Comparison of ENCODE assay signal across 8 mouse cellular contexts in genomic region chr1:172501371-172502144, GRCm38 (mm10). TPM values are rescaled to one million over a fixed set of nuclear protein-coding genes. Genes with fewer than 3 reads are reported as not detected.
DNase-seq lines count a peak whose midpoint lies in the region; ATAC-seq and TF ChIP-seq lines count a peak whose summit lies in the region.

No protein-coding gene starts in this region.

- H3K27me3 ChIP-seq in embryonic facial prominence, embryonic 15.5 days: no peaks in the 10 kb centered on the region
- no peaks in the 10 kb centered on the region for H3K27me3 ChIP-seq in heart, postnatal 0 days (ENCODE audit: control insufficient read depth, insufficient read depth, low read length)

- H3K36me3 ChIP-seq in embryonic facial prominence, embryonic 15.5 days: peaks cover 33% of the 10 kb centered on the region
- H3K36me3 ChIP-seq in heart, postnatal 0 days (replicated peaks; ENCODE audit: control insufficient read depth, insufficient read depth, low read length): peaks cover 20% of the 10 kb centered on the region

- H3K4me1 ChIP-seq in embryonic facial prominence, embryonic 15.5 days: peaks cover 58% of the 10 kb centered on the region
- peaks cover 23% of the 10 kb centered on the region for H3K4me1 ChIP-seq in heart, postnatal 0 days (ENCODE audit: control insufficient read depth, insufficient read depth)

- peak; percentile 39; the same call in 1 of the 2 replicates for ATAC-seq in embryonic facial prominence, embryonic 15.5 days (ENCODE audit: insufficient number of reproducible peaks, low FRiP score, low TSS enrichment, low read depth)
- ATAC-seq in heart, postnatal 0 days (ENCODE audit: insufficient read depth, low read depth): peak; percentile 31
- peak; percentile 45 for ATAC-seq in megakaryocyte, adult 5-6 weeks (ENCODE audit: poor library complexity, severe bottlenecking)

- peak overlapping the region; percentile 68 for H3K4me2 ChIP-seq in embryonic facial prominence, embryonic 15.5 days (replicated peaks)
- H3K4me2 ChIP-seq in heart, postnatal 0 days (ENCODE audit: low read depth, low read length): peak overlapping the region; percentile 63

- H3K9me3 ChIP-seq in embryonic facial prominence, embryonic 15.5 days (replicated peaks): no peaks in the 10 kb centered on the region
- no peaks in the 10 kb centered on the region for H3K9me3 ChIP-seq in heart, postnatal 0 days (replicated peaks; ENCODE audit: control insufficient read depth, low read length)

- WGBS in embryonic facial prominence, embryonic 15.5 days: 25% methylated on average over 13 of the region's 13 CpGs
- 27% methylated on average over 13 of the region's 13 CpGs for WGBS in heart, postnatal 0 days

- peak overlapping the region; percentile 36; the same call in 1 of the 2 replicates for H3K27ac ChIP-seq in layer of hippocampus, adult 2 months
- peak overlapping the region; percentile 86 for H3K27ac ChIP-seq in embryonic facial prominence, embryonic 15.5 days (replicated peaks)
- H3K27ac ChIP-seq in heart, postnatal 0 days (ENCODE audit: low read depth): peak overlapping the region; percentile 92

- H3K9ac ChIP-seq in embryonic facial prominence, embryonic 15.5 days: no peak overlapping the region; the same call in 1 of the 2 replicates
- H3K9ac ChIP-seq in heart, postnatal 0 days (replicated peaks; ENCODE audit: low read depth, low read length): peak overlapping the region; percentile 81

- peak overlapping the region; percentile 56 for H3K4me3 ChIP-seq in layer of hippocampus, adult 2 months
- peak overlapping the region; percentile 57 for H3K4me3 ChIP-seq in embryonic facial prominence, embryonic 15.5 days (replicated peaks)
- H3K4me3 ChIP-seq in heart, postnatal 0 days (ENCODE audit: low read depth, low read length): peak overlapping the region; percentile 65

- TF ChIP-seq EP300 in heart, postnatal 0 days (IDR thresholded peaks at IDR 0.05; ENCODE audit: low read depth): peak; percentile 15; the same call in 1 of the 2 replicates

- no peak for TF ChIP-seq CTCF in layer of hippocampus, adult 2 months (conservative IDR thresholded peaks at IDR 0.05)
- no peak for TF ChIP-seq CTCF in heart, postnatal 0 days (IDR thresholded peaks at IDR 0.05; ENCODE audit: low read depth)

- DNase-seq in layer of hippocampus, adult 2 months (ENCODE audit: low spot score in 2 of 2): peak in 1 of 2 experiments; percentile 39
- DNase-seq in layer of hippocampus, postnatal 25 days (ENCODE audit: extremely low spot score in 1 of 2, low spot score in 1 of 2): no peak
- peak; percentile 71 for DNase-seq in heart, postnatal 0 days (ENCODE audit: low spot score)
- peak; percentile 79 for DNase-seq in kidney, postnatal 14 days
- DNase-seq in spleen, postnatal 36 days (ENCODE audit: low spot score in 2 of 2): peak; percentile 77 to 80
- no peak for DNase-seq in left cerebral cortex, adult 9 months (ENCODE audit: low spot score in 2 of 2)

RNA-seq across cellular contexts. Expression of gene Tagln2, which starts 1.7 kb away (rescaled TPM):
- 10 to 100 TPM in 1 of 2 experiments, 1 to 10 TPM in 1; 7.9 to 13.1 TPM for total RNA-seq in layer of hippocampus, adult 2 months (2021)
- total RNA-seq in layer of hippocampus, postnatal 25 days (2021): 10 to 100 TPM; 10.4 to 12.1 TPM
- polyA plus RNA-seq in embryonic facial prominence, embryonic 15.5 days (2015; fragmentation: Nextera tagmentation; extraction: Ambion mirVana): 260 and 286 TPM in 2 replicates
- total RNA-seq in heart, postnatal 0 days (2014; rRNA removed; ENCODE audit: low replicate concordance): 235 and 276 TPM in 2 replicates
- 203 and 209 TPM in 2 replicates for polyA plus RNA-seq in heart, postnatal 0 days (2015; fragmentation: Nextera tagmentation; extraction: Ambion mirVana)
- total RNA-seq in megakaryocyte, adult 5-6 weeks (2015): 667 and 741 TPM in 2 replicates
- total RNA-seq in megakaryocyte, adult 5-6 weeks (2017): 334 and 340 TPM in 2 replicates

RNA-seq across cellular contexts. Expression of gene Cfap45, which starts 19.0 kb away (rescaled TPM):
- 1 to 10 TPM; 4.2 to 4.8 TPM for total RNA-seq in layer of hippocampus, adult 2 months (2021)
- 1 to 10 TPM; 3.1 to 3.9 TPM for total RNA-seq in layer of hippocampus, postnatal 25 days (2021)
- 12.2 and 18.7 TPM in 2 replicates for polyA plus RNA-seq in embryonic facial prominence, embryonic 15.5 days (2015; fragmentation: Nextera tagmentation; extraction: Ambion mirVana)
- total RNA-seq in heart, postnatal 0 days (2014; rRNA removed; ENCODE audit: low replicate concordance): 3.6 and 6.6 TPM in 2 replicates
- polyA plus RNA-seq in heart, postnatal 0 days (2015; fragmentation: Nextera tagmentation; extraction: Ambion mirVana): 2.3 and 2.6 TPM in 2 replicates
- not detected in 2 replicates for total RNA-seq in megakaryocyte, adult 5-6 weeks (2015)
- 0.11 TPM in 1 of 2 replicates, not detected in the other for total RNA-seq in megakaryocyte, adult 5-6 weeks (2017)

RNA-seq across cellular contexts. Expression of gene Igsf9, which starts 20.0 kb away (rescaled TPM):
- total RNA-seq in layer of hippocampus, adult 2 months (2021): 1 to 10 TPM; 5.7 to 9.2 TPM
- 1 to 10 TPM; 5.6 to 8.2 TPM for total RNA-seq in layer of hippocampus, postnatal 25 days (2021)
- polyA plus RNA-seq in embryonic facial prominence, embryonic 15.5 days (2015; fragmentation: Nextera tagmentation; extraction: Ambion mirVana): 58.4 and 61.0 TPM in 2 replicates
- 3.2 and 15.5 TPM in 2 replicates for total RNA-seq in heart, postnatal 0 days (2014; rRNA removed; ENCODE audit: low replicate concordance)
- 0.75 and 0.78 TPM in 2 replicates for polyA plus RNA-seq in heart, postnatal 0 days (2015; fragmentation: Nextera tagmentation; extraction: Ambion mirVana)
- total RNA-seq in megakaryocyte, adult 5-6 weeks (2015): 0.20 and 1.9 TPM in 2 replicates
- 0.16 TPM in 1 of 2 replicates, not detected in the other for total RNA-seq in megakaryocyte, adult 5-6 weeks (2017)

RNA-seq across cellular contexts. Expression of gene Slamf9, which starts 26.4 kb away (rescaled TPM):
- under 1 TPM in 1 of 2 experiments, not detected in 1; 0.38 TPM for total RNA-seq in layer of hippocampus, adult 2 months (2021)
- total RNA-seq in layer of hippocampus, postnatal 25 days (2021): not detected
- 0.85 and 1.2 TPM in 2 replicates for polyA plus RNA-seq in embryonic facial prominence, embryonic 15.5 days (2015; fragmentation: Nextera tagmentation; extraction: Ambion mirVana)
- 1.9 and 5.8 TPM in 2 replicates for total RNA-seq in heart, postnatal 0 days (2014; rRNA removed; ENCODE audit: low replicate concordance)
- polyA plus RNA-seq in heart, postnatal 0 days (2015; fragmentation: Nextera tagmentation; extraction: Ambion mirVana): 1.6 and 2.0 TPM in 2 replicates
- 2.3 and 3.1 TPM in 2 replicates for total RNA-seq in megakaryocyte, adult 5-6 weeks (2015)
- 0.11 and 1.5 TPM in 2 replicates for total RNA-seq in megakaryocyte, adult 5-6 weeks (2017)

RNA-seq across cellular contexts. Expression of gene Vsig8, which starts 54.2 kb away (rescaled TPM):
- total RNA-seq in layer of hippocampus, adult 2 months (2021): under 1 TPM; 0.41 to 0.61 TPM
- total RNA-seq in layer of hippocampus, postnatal 25 days (2021): under 1 TPM; 0.39 to 0.56 TPM
- polyA plus RNA-seq in embryonic facial prominence, embryonic 15.5 days (2015; fragmentation: Nextera tagmentation; extraction: Ambion mirVana): 7.7 and 10.9 TPM in 2 replicates
- total RNA-seq in heart, postnatal 0 days (2014; rRNA removed; ENCODE audit: low replicate concordance): not detected in 2 replicates
- polyA plus RNA-seq in heart, postnatal 0 days (2015; fragmentation: Nextera tagmentation; extraction: Ambion mirVana): 0.12 and 0.19 TPM in 2 replicates
- not detected in 2 replicates for total RNA-seq in megakaryocyte, adult 5-6 weeks (2015)
- not detected in 2 replicates for total RNA-seq in megakaryocyte, adult 5-6 weeks (2017)

Comparison
In these comparisons a context has a peak if more than half of its experiments do, and no peak if none do; other contexts are left out.
1. DNase-seq: peak in heart, postnatal 0 days (single experiment), kidney, postnatal 14 days (single experiment) and spleen, postnatal 36 days (2 of 2); none in layer of hippocampus, postnatal 25 days (0 of 2) and left cerebral cortex, adult 9 months (0 of 2).
2. H3K27ac ChIP-seq: peak in every context shown above with its lines; median percentile 92 in heart, postnatal 0 days; 86 in embryonic facial prominence, embryonic 15.5 days; 36 in layer of hippocampus, adult 2 months.
3. RNA of gene Tagln2, which starts 1.7 kb away (total RNA-seq): 334 to 741 TPM in megakaryocyte, adult 5-6 weeks and 235 to 276 TPM in heart, postnatal 0 days; 7.9 to 13.1 TPM in layer of hippocampus, adult 2 months and 10.4 to 12.1 TPM in layer of hippocampus, postnatal 25 days; every median in the first group is over 10 times any median in the second.
4. Peak in every context shown above with its lines, with median percentiles within 50 percentile points of each other: H3K4me3 ChIP-seq and ATAC-seq.